Mouse (Mus musculus) embryonic facial prominence, embryonic 11.5 days (tissue): ENCODE results near the gene Usp26. TPM values are rescaled to one million over a fixed set of nuclear protein-coding genes. Genes with fewer than 3 reads are reported as not detected.

Experiments used
- ATAC-seq: fragments of 200-750 bp; cut with Nextera tagmentation; replicated peaks from 2 replicates; pipeline ENCODE4 v1.8.0; 2017; ENCODE audit warnings: low read depth; ENCODE audit not compliant: insufficient number of reproducible peaks, low FRiP score, low TSS enrichment
- DNase-seq: peaks from one replicate; pipeline ENCODE4 v3.0.0-alpha.2; 2015; ENCODE audit warnings: low spot score
- H3K27ac ChIP-seq: fragments of 300-500 bp; sonication (generic); replicated peaks from 2 replicates; pipeline ENCODE4 v1.5.1; 2014; ENCODE audit warnings: mild to moderate bottlenecking, low read depth, low read length, control low read depth
- H3K27me3 ChIP-seq: fragments of 300-500 bp; sonication (generic); 2 replicates; pipeline ENCODE4 v1.6.1; 2014; ENCODE audit warnings: mild to moderate bottlenecking, low read length, moderate library complexity, mixed read lengths; ENCODE audit not compliant: control insufficient read depth, insufficient read depth
- H3K36me3 ChIP-seq: fragments of 300-500 bp; sonication (generic); replicated peaks from 2 replicates; pipeline ENCODE4 v1.6.1; 2014; ENCODE audit warnings: low read depth, mild to moderate bottlenecking, low read length, moderate library complexity, mixed read lengths; ENCODE audit not compliant: control insufficient read depth, insufficient read depth
- H3K4me1 ChIP-seq: fragments of 300-500 bp; sonication (generic); 2 replicates; pipeline ENCODE4 v1.6.1; 2014; ENCODE audit warnings: low read length, mixed read lengths; ENCODE audit not compliant: control insufficient read depth, insufficient read depth
- H3K4me2 ChIP-seq: fragments of 300-500 bp; sonication (generic); 2 replicates; pipeline ENCODE4 v1.6.1; 2014; ENCODE audit warnings: low read depth, mild to moderate bottlenecking, control low read depth, low read length, moderate library complexity
- H3K4me3 ChIP-seq: fragments of 300-500 bp; sonication (generic); 2 replicates; pipeline ENCODE4 v1.5.1; 2014; ENCODE audit warnings: low read depth, low read length, control low read depth
- H3K9ac ChIP-seq: fragments of 300-500 bp; sonication (generic); replicated peaks from 2 replicates; pipeline ENCODE4 v1.6.1; 2014; ENCODE audit warnings: mild to moderate bottlenecking, control low read depth, low read length
- H3K9me3 ChIP-seq: fragments of 300-500 bp; sonication (generic); replicated peaks from 2 replicates; pipeline ENCODE4 v1.6.1; 2016; ENCODE audit warnings: mild to moderate bottlenecking, low read length, inconsistent platforms, mixed read lengths; ENCODE audit not compliant: control insufficient read depth
- WGBS: fragments of 180-500 bp; shearing (Covaris S2); extraction: QIAGEN DNeasy Blood & Tissue Kit; methylation state at CpG from one replicate; pipeline ENCODE4 v1.1.7; 2014; 5-methylcytosine and 5-hydroxymethylcytosine counted together
- polyA plus RNA-seq: library from polyadenylated mRNA; unstranded; fragments of >200 nt; fragmentation: Nextera tagmentation; extraction: Ambion mirVana; gene quantifications from 2 replicates; pipeline ENCODE4 v1.2.1, GENCODE M21; 2014

The Usp26 gene
- not detected in 2 replicates for polyA plus RNA-seq

- Histone ChIP-seq H3K4me2 (no peak within 1 kb of the TSS), H3K4me3 (no peak within 1 kb of the TSS), H3K27me3 (no peaks in the 10 kb centered on the region), H3K27ac (no peak within 1 kb of the TSS), H3K9me3 (no peaks in the 10 kb centered on the region), H3K9ac (no peak within 1 kb of the TSS), H3K4me1 (no peaks in the 10 kb centered on the region), H3K36me3 (no peaks in the 10 kb centered on the region)
- no peak for DNase-seq
- 92% methylated on average over 6 of the region's 6 CpGs for WGBS
- no peak for ATAC-seq
These were observed at the start of gene Usp26 for GRCm38 (mm10) chrX:51801133-51801532. Gene Usp26, minus strand, starts transcription at chrX:51801233.

GRCm38 (mm10) chrX:51814466-51815247 lies 13.6 kb upstream of the Usp26 start:
- no peaks in the 10 kb centered on the region for H3K36me3 ChIP-seq

GRCm38 (mm10) chrX:51767457-51767856 lies 33.6 kb downstream of the Usp26 start:
- DNase-seq (peak; percentile 48), ATAC-seq (no peak)
- H3K4me3 ChIP-seq, result no peak overlapping the region
- H3K27ac ChIP-seq, result no peak overlapping the region
- no peaks in the 10 kb centered on the region for H3K9me3 ChIP-seq
- no peak overlapping the region for H3K4me2 ChIP-seq
- no peaks in the 10 kb centered on the region for H3K36me3 ChIP-seq
- H3K27me3 ChIP-seq, result no peaks in the 10 kb centered on the region
- WGBS, result 5% methylated on average over 1 of the region's 1 CpGs
- H3K4me1 ChIP-seq, result no peaks in the 10 kb centered on the region
- H3K9ac ChIP-seq, result no peak overlapping the region

More at GRCm38 (mm10) chrX:51814466-51815247, 13.6 kb upstream of the Usp26 start:
- no peak for ATAC-seq
- Histone ChIP-seq H3K9me3 (no peaks in the 10 kb centered on the region), H3K27me3 (no peaks in the 10 kb centered on the region), H3K4me2 (no peak overlapping the region), H3K9ac (no peak overlapping the region), H3K4me3 (no peak overlapping the region), H3K4me1 (no peaks in the 10 kb centered on the region), H3K27ac (no peak overlapping the region)
- no peak for DNase-seq
- 49% methylated on average over 3 of the region's 3 CpGs for WGBS

GRCm38 (mm10) chrX:51736450-51736849 lies 64.6 kb downstream of the Usp26 start:
- WGBS, result 66% methylated on average over 2 of the region's 2 CpGs
- Histone ChIP-seq H3K9ac (no peak overlapping the region), H3K27me3 (no peaks in the 10 kb centered on the region), H3K9me3 (no peaks in the 10 kb centered on the region), H3K4me1 (no peaks in the 10 kb centered on the region), H3K36me3 (no peaks in the 10 kb centered on the region), H3K27ac (no peak overlapping the region), H3K4me2 (no peak overlapping the region), H3K4me3 (no peak overlapping the region)
- DNase-seq (peak; percentile 70), ATAC-seq (no peak)

GRCm38 (mm10) chrX:51714086-51714745 lies 86.8 kb downstream of the Usp26 start:
- Histone ChIP-seq H3K9ac (no peak overlapping the region), H3K4me1 (no peaks in the 10 kb centered on the region), H3K9me3 (no peaks in the 10 kb centered on the region), H3K4me2 (no peak overlapping the region), H3K27me3 (no peaks in the 10 kb centered on the region), H3K27ac (no peak overlapping the region), H3K4me3 (no peak overlapping the region), H3K36me3 (no peaks in the 10 kb centered on the region)
- DNase-seq, result no peak
- 72% methylated on average over 8 of the region's 8 CpGs for WGBS
- ATAC-seq, result no peak

- Histone ChIP-seq H3K27ac (no peak overlapping the region), H3K9me3 (no peaks in the 10 kb centered on the region), H3K36me3 (no peaks in the 10 kb centered on the region), H3K27me3 (no peaks in the 10 kb centered on the region), H3K4me3 (no peak overlapping the region), H3K4me2 (no peak overlapping the region), H3K4me1 (no peaks in the 10 kb centered on the region), H3K9ac (no peak overlapping the region)
- no peak for DNase-seq
- 58% methylated on average over 1 of the region's 1 CpGs for whole genome bisulfite sequencing
- ATAC-seq, result no peak
These were observed 88.0 kb downstream of the Usp26 start for GRCm38 (mm10) chrX:51712996-51713395.

Other genes with a start within 250 kb of the Usp26 start
- gene Hs6st2, start 119.4 kb downstream of the Usp26 start, polyA plus RNA-seq, result 25.3 and 27.0 TPM in 2 replicates
- not detected in 2 replicates for gene 1700080O16Rik, start 171.5 kb upstream of the Usp26 start, polyA plus RNA-seq